Mouse (Mus musculus) liver, embryonic 11.5 days (tissue): ENCODE results near the gene Exoc3l. TPM values are rescaled to one million over a fixed set of nuclear protein-coding genes. Genes with fewer than 3 reads are reported as not detected.
"Not testable (repeated sequence)": the region's sequence is repeated elsewhere in the genome, so short reads cannot be mapped to it uniquely, and the experiment has no call there.

Source experiments
- ATAC-seq: fragments of 200-750 bp; cut with Nextera tagmentation; replicated peaks from 2 replicates; pipeline ENCODE4 v1.8.0; 2017; ENCODE audit warnings: moderate number of reproducible peaks, mild to moderate bottlenecking, moderate TSS enrichment, moderate library complexity; ENCODE audit not compliant: low FRiP score
- DNase-seq: peaks from one replicate; pipeline ENCODE4 v3.0.0-alpha.2; 2017; ENCODE audit warnings: low spot score
- H3K27ac ChIP-seq: fragments of 300-500 bp; sonication (generic); 2 replicates; pipeline ENCODE4 v1.5.1; 2014; ENCODE audit warnings: mild to moderate bottlenecking, low read depth, low read length, control low read depth
- H3K27me3 ChIP-seq: fragments of 300-500 bp; sonication (generic); replicated peaks from 2 replicates; pipeline ENCODE4 v1.6.1; 2014; ENCODE audit warnings: low read length, mixed read lengths; ENCODE audit not compliant: control insufficient read depth, insufficient read depth
- H3K36me3 ChIP-seq: fragments of 300-500 bp; sonication (generic); 2 replicates; pipeline ENCODE4 v1.6.1; 2014; ENCODE audit warnings: mild to moderate bottlenecking, low read length, moderate library complexity, mixed read lengths; ENCODE audit not compliant: control insufficient read depth, insufficient read depth
- H3K4me1 ChIP-seq: fragments of 300-500 bp; sonication (generic); replicated peaks from 2 replicates; pipeline ENCODE4 v1.6.1; 2014; ENCODE audit warnings: low read length, mixed read lengths; ENCODE audit not compliant: control insufficient read depth, insufficient read depth
- H3K4me2 ChIP-seq: fragments of 300-500 bp; sonication (generic); 2 replicates; pipeline ENCODE4 v1.6.1; 2014; ENCODE audit warnings: mild to moderate bottlenecking, control low read depth, moderate library complexity
- H3K4me3 ChIP-seq: fragments of 300-500 bp; sonication (generic); 2 replicates; pipeline ENCODE4 v1.5.1; 2014; ENCODE audit warnings: low read depth, low read length, control low read depth
- H3K9ac ChIP-seq: fragments of 300-500 bp; sonication (generic); 2 replicates; pipeline ENCODE4 v1.6.1; 2014; ENCODE audit warnings: low read depth, low read length, control low read depth
- H3K9me3 ChIP-seq: fragments of 300-500 bp; sonication (generic); 2 replicates; pipeline ENCODE4 v1.6.1; 2016; ENCODE audit warnings: low read length, inconsistent platforms, mixed read lengths; ENCODE audit not compliant: control insufficient read depth
- WGBS: fragments of 180-500 bp; shearing (Covaris S2); extraction: QIAGEN DNeasy Blood & Tissue Kit; methylation state at CpG from one replicate; pipeline ENCODE4 v1.1.7; 2014; 5-methylcytosine and 5-hydroxymethylcytosine counted together
- polyA plus RNA-seq: library from polyadenylated mRNA; unstranded; fragments of >200 nt; fragmentation: Nextera tagmentation; extraction: Ambion mirVana; gene quantifications from 2 replicates; pipeline ENCODE4 v1.2.1, GENCODE M21; 2014

The Exoc3l gene
- polyA plus RNA-seq, 1 experiment from 2014 or later: 19.6 TPM

DNA sequence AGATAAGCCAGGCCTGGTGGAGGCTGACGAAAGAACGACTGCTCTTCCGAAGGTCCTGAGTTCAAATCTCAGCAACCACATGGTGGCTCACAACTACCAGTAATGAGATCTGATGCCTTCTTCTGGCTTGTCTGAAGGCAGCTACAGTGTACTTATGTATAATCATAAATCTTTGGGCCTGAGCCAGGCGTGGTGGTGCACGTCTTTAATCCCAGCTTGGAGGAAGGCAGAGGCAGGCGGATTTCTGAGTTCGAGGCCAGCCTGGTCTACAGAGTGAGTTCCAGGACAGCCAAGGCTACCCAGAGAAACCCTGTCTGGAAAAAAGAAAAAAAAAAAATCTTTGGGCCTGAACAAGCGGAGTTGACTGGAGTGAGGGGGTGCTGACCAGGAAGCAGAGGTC is 4.5 kb downstream of the Exoc3l start:
- 80% methylated on average over 8 of the region's 8 CpGs for WGBS
- H3K9ac ChIP-seq, H3K9me3 ChIP-seq, H3K4me3 ChIP-seq, DNase-seq, ATAC-seq, H3K27ac ChIP-seq, H3K36me3 ChIP-seq, H3K4me2 ChIP-seq: not testable (repeated sequence)
- peaks cover 24% of the 10 kb centered on the region for H3K4me1 ChIP-seq
- peaks cover 13% of the 10 kb centered on the region for H3K27me3 ChIP-seq

DNA sequence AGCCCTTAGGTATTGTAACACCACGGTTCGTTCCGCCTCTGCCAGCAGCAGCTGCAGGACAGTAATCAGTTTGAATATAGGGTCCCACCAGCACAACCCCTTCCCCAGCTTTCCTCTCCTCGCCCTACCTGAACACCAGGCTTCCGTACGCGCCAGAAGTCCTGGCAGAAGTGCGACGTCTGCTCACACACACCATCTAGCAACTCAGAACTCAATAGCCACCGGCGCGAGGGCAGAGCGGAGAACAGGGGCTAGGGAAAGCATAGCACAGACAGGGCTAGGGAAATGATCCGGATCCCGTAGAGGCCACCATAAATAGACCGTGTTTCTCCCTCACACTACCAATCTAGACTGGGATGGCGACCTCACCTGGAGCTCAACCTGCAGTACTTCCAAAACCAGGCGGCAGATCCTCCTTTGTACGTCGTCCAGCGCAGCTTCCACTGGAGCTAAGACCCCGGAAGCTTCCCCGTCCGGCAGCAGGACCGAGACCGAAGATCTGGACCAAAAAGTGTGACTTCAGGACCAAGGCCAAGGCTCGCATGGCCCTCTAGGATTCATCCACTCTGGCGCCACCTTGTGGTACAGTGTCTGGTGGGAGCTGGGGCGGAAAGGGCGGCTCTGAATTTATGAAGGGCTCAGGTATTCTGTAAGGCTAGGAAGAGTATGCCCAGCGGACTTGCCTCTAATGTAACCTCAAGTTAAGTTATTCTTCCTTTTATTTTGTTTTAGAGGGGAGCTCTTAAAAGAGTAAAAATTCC is 5.2 kb downstream of the Exoc3l start:
- ATAC-seq: 0 out of 2 replicates have a peak, but pooled peaks have one; percentile 13
- Histone ChIP-seq H3K4me3 (peak overlapping the region; percentile 52), H3K27me3 (peaks cover 14% of the 10 kb centered on the region), H3K9ac (no peak overlapping the region), H3K9me3 (no peaks in the 10 kb centered on the region), H3K4me1 (peaks cover 20% of the 10 kb centered on the region), H3K4me2 (peak overlapping the region; percentile 91), H3K36me3 (peaks cover 2% of the 10 kb centered on the region; the same call in 1 of the 2 replicates), H3K27ac (no peak overlapping the region)
- peak; percentile 85 for DNase-seq
- WGBS: 16% methylated on average over 31 of the region's 31 CpGs

DNA sequence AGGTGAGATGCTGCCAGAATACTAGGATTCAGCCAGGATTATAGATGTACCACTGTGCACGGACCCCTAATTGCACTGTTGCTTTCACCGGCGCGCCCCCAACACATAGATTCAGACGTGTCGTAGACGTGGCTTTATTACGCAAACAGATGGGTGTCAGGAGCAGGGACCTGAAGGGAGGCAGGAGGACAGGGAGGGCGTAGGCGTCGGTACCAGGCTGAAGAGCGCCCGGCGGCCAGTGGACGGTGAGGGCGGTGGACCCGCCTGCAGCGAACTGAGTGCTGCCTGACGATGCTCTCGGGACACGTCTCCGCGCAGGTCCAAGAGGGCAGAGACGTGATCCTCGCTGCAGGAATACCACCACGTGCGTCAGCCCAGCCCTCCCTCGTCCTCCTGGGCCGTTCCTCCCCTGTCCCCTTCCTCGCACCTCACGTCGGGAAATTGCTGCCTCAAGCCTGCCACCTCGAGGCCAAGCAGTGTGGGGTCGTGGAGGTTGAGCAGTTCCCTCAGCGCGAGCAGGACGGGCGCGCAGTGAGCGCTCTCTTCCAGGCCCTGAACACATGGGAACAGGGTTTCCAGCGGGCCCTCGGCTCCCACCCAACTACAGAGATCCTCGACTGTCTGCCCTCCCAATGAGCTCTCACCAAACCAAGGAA is 6.0 kb downstream of the Exoc3l start, which contains the start of gene 4931428F04Rik:
4931428F04Rik (minus strand) TSS at position 60 of the 656 bp plus-strand sequence.
- peak; percentile 54 for DNase-seq
- H3K4me2 ChIP-seq: peak within 1 kb of the TSS; percentile 91
- peak within 1 kb of the TSS; percentile 52 for H3K4me3 ChIP-seq
- peak within 1 kb of the TSS; percentile 60 for H3K9ac ChIP-seq
- peak within 1 kb of the TSS; percentile 44 for H3K27ac ChIP-seq
- peak; percentile 24; the same call in 1 of the 2 replicates for ATAC-seq
- H3K36me3 ChIP-seq: peaks cover 2% of the 10 kb centered on the region; the same call in 1 of the 2 replicates
- no peaks in the 10 kb centered on the region for H3K9me3 ChIP-seq
- WGBS: 5% methylated on average over 43 of the region's 43 CpGs
- H3K27me3 ChIP-seq: peaks cover 20% of the 10 kb centered on the region
- peaks cover 20% of the 10 kb centered on the region for H3K4me1 ChIP-seq

DNA sequence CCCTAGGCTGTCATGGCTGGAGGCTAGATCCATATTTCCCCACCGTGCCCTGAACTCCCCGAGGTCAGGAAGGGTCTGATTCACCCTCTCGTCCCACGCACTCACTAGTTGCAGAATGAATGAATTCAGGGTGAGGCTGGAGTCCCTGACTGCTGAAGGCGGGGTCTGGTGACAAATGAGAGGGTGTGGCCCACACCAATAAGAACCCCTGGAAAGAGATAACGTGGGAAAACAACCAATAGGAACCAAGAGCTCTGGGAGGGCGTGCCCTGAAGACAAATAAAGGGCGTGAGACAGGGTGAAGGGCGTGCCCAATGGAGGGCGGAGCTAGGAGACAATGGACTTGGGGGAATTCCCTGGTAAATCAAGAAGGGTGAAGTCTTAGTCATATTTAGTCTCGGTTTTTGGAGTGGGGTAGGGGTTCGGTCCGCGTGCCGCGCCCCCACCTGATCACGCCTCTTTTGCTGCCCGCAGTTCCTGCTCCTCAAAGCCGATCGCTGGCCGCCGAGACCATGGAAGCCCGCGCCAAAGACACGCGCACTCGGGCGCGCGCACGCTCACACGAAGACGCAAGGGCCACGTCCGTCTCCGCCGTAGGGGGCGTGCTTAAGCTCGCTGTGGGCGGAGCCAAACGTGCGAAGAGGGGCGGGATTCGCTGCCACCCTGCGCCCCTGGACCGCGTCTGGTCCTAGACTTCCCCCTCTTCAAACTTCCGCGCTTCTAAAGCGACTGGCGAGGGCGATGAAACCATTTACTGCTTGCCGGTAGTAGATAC is 6.8 kb downstream of the Exoc3l start:
- Histone ChIP-seq H3K27me3 (peaks cover 25% of the 10 kb centered on the region), H3K36me3 (peaks cover 2% of the 10 kb centered on the region; the same call in 1 of the 2 replicates), H3K9ac (peak overlapping the region; percentile 60), H3K4me3 (peak overlapping the region; percentile 52), H3K4me2 (peak overlapping the region; percentile 91), H3K4me1 (peaks cover 20% of the 10 kb centered on the region), H3K9me3 (no peaks in the 10 kb centered on the region), H3K27ac (peak overlapping the region; percentile 44)
- DNase-seq: peak; percentile 94
- ATAC-seq: peak; percentile 89
- WGBS: under 1% methylated on average over 53 of the region's 53 CpGs

DNA sequence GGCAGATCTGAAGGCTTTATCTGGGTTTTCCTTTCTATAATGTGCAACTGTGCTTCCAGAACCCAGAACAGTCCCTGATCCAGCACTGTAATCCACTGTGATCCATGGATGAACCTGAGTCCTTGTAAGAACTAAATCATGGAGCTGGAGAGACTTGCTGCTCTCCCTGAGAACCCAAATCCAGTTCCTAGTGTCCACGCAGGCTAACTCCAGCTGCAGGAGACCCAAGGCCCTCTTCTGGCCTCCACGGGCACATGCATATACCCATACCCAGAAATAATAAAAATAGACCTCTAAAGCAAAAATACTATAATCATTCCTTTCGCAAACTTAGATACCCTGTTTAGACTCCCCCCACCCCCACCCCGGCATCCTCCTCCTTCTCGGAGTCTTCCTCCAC is 7.7 kb downstream of the Exoc3l start:
- H3K27ac ChIP-seq: no peak overlapping the region
- ATAC-seq (no peak), DNase-seq (no peak)
- H3K27me3 ChIP-seq: peaks cover 25% of the 10 kb centered on the region
- no peak overlapping the region for H3K9ac ChIP-seq
- H3K4me1 ChIP-seq: peaks cover 20% of the 10 kb centered on the region
- H3K36me3 ChIP-seq: no peaks in the 10 kb centered on the region
- H3K9me3 ChIP-seq: no peaks in the 10 kb centered on the region
- H3K4me3 ChIP-seq: no peak overlapping the region
- no peak overlapping the region for H3K4me2 ChIP-seq
- WGBS: 87% methylated on average over 5 of the region's 5 CpGs

DNA sequence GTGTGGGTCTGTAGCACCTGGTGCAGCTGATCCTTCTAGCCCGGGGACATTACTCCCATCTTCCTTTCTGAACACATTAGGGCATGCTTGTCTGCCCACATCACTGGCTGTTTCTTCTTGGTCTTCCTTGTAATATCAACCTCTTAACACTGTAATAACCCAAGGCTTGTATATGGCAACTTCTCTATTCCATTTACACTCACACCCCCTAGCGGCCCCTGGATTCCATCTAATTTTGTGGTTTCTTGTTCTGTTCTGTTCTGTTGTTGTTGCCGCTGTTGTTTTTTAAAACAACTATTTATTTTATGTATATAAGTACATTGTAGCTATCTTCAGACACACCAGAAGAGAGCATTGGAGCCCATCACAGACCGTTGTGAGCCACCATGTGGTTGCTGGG is 9.0 kb downstream of the Exoc3l start:
- H3K4me1 ChIP-seq: peaks cover 26% of the 10 kb centered on the region
- H3K9ac ChIP-seq: no peak overlapping the region
- no peak overlapping the region for H3K4me3 ChIP-seq
- 85% methylated on average over 4 of the region's 4 CpGs for WGBS
- ATAC-seq (no peak), DNase-seq (no peak)
- no peaks in the 10 kb centered on the region for H3K36me3 ChIP-seq
- H3K9me3 ChIP-seq: no peaks in the 10 kb centered on the region
- H3K27me3 ChIP-seq: peaks cover 35% of the 10 kb centered on the region
- H3K27ac ChIP-seq: no peak overlapping the region
- no peak overlapping the region for H3K4me2 ChIP-seq

DNA sequence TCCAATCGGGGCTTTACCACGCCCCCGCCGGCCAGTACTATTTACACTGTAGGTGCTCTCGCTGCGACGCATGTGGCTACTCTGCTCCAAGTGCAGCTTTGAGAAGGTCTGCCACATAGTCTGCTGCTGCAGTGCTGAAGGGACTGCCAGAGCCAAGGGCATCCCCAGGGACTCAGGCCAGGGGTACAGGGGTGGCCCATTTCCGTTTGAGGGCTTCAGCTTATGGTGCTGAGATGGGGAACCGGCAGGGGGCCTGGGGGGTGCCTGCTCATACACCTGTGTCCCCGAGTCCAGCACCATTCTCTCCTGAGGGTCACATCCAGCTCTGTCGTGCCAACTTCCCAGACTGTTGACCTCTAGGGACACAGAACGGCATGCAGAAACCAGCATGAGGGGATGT is 10.4 kb downstream of the Exoc3l start:
- WGBS: 42% methylated on average over 12 of the region's 12 CpGs
- ATAC-seq (no peak), DNase-seq (no peak)
- Histone ChIP-seq H3K9ac (no peak overlapping the region), H3K4me2 (no peak overlapping the region), H3K9me3 (no peaks in the 10 kb centered on the region), H3K27ac (no peak overlapping the region), H3K4me1 (peaks cover 23% of the 10 kb centered on the region), H3K27me3 (peaks cover 35% of the 10 kb centered on the region), H3K4me3 (no peak overlapping the region), H3K36me3 (no peaks in the 10 kb centered on the region)

DNA sequence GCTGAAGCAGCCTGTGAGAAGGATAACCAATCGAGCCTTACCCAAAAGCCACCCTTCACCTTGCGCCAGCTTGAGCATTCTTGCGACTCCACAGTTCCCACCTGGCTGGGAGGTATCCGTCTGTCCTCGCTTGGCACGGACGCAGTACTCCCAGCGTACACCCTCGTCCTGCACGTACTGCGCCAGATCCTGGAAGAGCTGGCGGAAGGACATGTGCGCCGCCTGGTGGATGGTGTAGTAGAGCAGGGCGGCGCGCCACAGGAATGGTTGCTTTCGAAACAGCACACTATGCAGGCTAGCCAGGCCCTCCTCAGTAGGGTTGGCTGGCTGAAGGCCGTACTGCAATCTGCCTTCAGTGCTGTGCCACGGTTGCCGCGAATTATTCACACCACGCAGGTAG is 12.8 kb downstream of the Exoc3l start:
- peak; percentile 76 for ATAC-seq
- DNase-seq: peak; percentile 69
- peak overlapping the region; percentile 33 for H3K4me2 ChIP-seq

More for the DNA sequence above, 12.8 kb downstream of the Exoc3l start:
- peaks cover 48% of the 10 kb centered on the region for H3K27me3 ChIP-seq
- H3K9ac ChIP-seq: no peak overlapping the region; the same call in 1 of the 2 replicates
- no peak overlapping the region for H3K4me3 ChIP-seq
- H3K9me3 ChIP-seq: no peaks in the 10 kb centered on the region
- peaks cover 12% of the 10 kb centered on the region for H3K4me1 ChIP-seq
- no peaks in the 10 kb centered on the region for H3K36me3 ChIP-seq
- WGBS: 27% methylated on average over 23 of the region's 23 CpGs
- H3K27ac ChIP-seq: no peak overlapping the region
